Mouse (Mus musculus) limb, embryonic 14.5 days (tissue): Measurements from ENCODE around the gene Doc2a. TPM values are rescaled to one million over a fixed set of nuclear protein-coding genes. Genes with fewer than 3 reads are reported as not detected.
"Not testable (repeated sequence)": the region's sequence is repeated elsewhere in the genome, so short reads cannot be mapped to it uniquely, and the experiment has no call there.

Experiments
- ATAC-seq: fragments of 200-750 bp; cut with Nextera tagmentation; 2 replicates; pipeline ENCODE4 v1.8.0; 2017; ENCODE audit warnings: low read depth, moderate number of reproducible peaks, moderate TSS enrichment; ENCODE audit not compliant: low FRiP score
- DNase-seq: peaks from one replicate; pipeline ENCODE4 v3.0.0-alpha.2; 2015; ENCODE audit warnings: low spot score
- H3K27ac ChIP-seq: fragments of 300-500 bp; sonication (generic); replicated peaks from 2 replicates; pipeline ENCODE4 v1.5.1; 2014; ENCODE audit warnings: low read depth, mild to moderate bottlenecking, low read length, moderate library complexity, mixed read lengths
- H3K27me3 ChIP-seq: fragments of 300-500 bp; sonication (generic); 2 replicates; pipeline ENCODE4 v1.6.1; 2014; ENCODE audit warnings: low read length, mixed read lengths; ENCODE audit not compliant: control insufficient read depth, insufficient read depth
- H3K36me3 ChIP-seq: fragments of 300-500 bp; sonication (generic); 2 replicates; pipeline ENCODE4 v1.6.1; 2014; ENCODE audit warnings: mild to moderate bottlenecking, low read length, moderate library complexity, mixed read lengths; ENCODE audit not compliant: control insufficient read depth, insufficient read depth
- H3K4me1 ChIP-seq: fragments of 300-500 bp; sonication (generic); 2 replicates; pipeline ENCODE4 v1.6.1; 2014; ENCODE audit warnings: antibody characterized with exemption, low read length, mixed read lengths; ENCODE audit not compliant: control insufficient read depth, insufficient read depth
- H3K4me2 ChIP-seq: fragments of 300-500 bp; sonication (generic); replicated peaks from 2 replicates; pipeline ENCODE4 v1.6.1; 2014; ENCODE audit warnings: low read depth, mild to moderate bottlenecking, low read length, moderate library complexity; ENCODE audit not compliant: severe bottlenecking
- H3K4me3 ChIP-seq: fragments of 300-500 bp; sonication (generic); replicated peaks from 2 replicates; pipeline ENCODE4 v1.5.1; 2014; ENCODE audit warnings: low read length
- H3K9ac ChIP-seq: fragments of 300-500 bp; sonication (generic); 2 replicates; pipeline ENCODE4 v1.6.1; 2014; ENCODE audit warnings: mild to moderate bottlenecking, low read depth, low read length, moderate library complexity; ENCODE audit not compliant: severe bottlenecking
- H3K9me3 ChIP-seq: fragments of 300-500 bp; sonication (generic); 2 replicates; pipeline ENCODE4 v1.6.1; 2016; ENCODE audit warnings: low read length; ENCODE audit not compliant: control insufficient read depth
- POLR2A ChIP-seq: fragments of 200-500 bp; IDR thresholded peaks from 2 replicates; pipeline ENCODE4 v1.8.0; 2012; ENCODE audit warnings: inconsistent platforms, mild to moderate bottlenecking, moderate library complexity, borderline replicate concordance; ENCODE audit not compliant: insufficient read depth, insufficient read length; ENCODE audit errors: extremely low read depth
- WGBS: fragments of 180-500 bp; shearing (Covaris S2); extraction: QIAGEN DNeasy Blood & Tissue Kit; methylation state at CpG from one replicate; pipeline ENCODE4 v1.1.7; 2014; 5-methylcytosine and 5-hydroxymethylcytosine counted together
- polyA plus RNA-seq, 2 experiments: library from polyadenylated mRNA; depleted of rRNA in 1 of 2; stranded (reverse) in 1 of 2; unstranded in 1 of 2; fragments of >200 nt; fragmentation: Nextera tagmentation in 1 of 2; extraction: Ambion mirVana in 1 of 2; gene quantifications; 2 replicates each; pipeline versions ENCODE4 v1.2.1 to v1.2.3; 2012 to 2014

Gene Doc2a
- polyA plus RNA-seq, 2 experiments, result 0.92 to 1.3 TPM

- Histone ChIP-seq H3K9me3 (no peaks in the 10 kb centered on the region), H3K4me2 (no peak overlapping the region), H3K9ac (no peak overlapping the region)
Measured at GRCm38 (mm10) chr7:126896912-126897311, 49.7 kb downstream of the Doc2a start.

DNA sequence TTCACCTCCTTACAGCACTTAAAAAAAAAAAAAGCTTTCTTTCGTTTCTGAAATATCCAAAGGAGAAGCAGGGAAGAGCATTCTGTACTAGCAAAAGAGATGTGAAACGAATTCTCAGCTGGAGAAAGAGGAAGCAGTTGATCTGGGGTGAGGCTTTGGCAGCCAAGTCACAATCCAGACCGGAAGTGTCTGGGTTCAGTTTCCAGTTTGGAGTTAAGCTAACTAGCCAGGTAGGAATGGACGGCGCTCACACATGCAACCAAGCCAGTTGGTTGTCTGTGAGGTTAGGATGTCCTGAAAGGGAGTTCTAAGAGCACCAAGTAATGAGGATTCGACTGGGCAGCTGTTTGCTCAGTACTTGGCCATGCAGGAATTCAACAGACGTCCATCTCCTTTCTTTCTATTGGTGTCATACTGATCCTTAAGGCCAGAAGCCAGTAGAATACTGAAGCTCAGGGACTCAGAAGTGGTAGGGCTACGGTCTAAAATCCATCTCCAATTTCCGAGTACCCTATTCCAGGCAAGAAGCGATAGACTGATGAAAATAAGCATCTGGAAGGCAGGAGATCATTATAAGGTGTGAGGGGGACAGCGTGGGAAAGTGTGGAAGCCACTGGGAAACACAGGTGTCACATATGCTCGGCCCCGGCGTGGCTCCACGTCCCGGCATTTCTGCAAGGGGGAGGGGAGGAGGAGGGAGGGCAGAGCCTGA, 50.3 kb downstream of the Doc2a start:
- Histone ChIP-seq H3K36me3 (no peaks in the 10 kb centered on the region), H3K27ac (peak overlapping the region; percentile 45), H3K4me1 (peaks cover 11% of the 10 kb centered on the region), H3K9ac (peak overlapping the region; percentile 67), H3K9me3 (no peaks in the 10 kb centered on the region), H3K27me3 (no peaks in the 10 kb centered on the region), H3K4me2 (peak overlapping the region; percentile 68), H3K4me3 (peak overlapping the region; percentile 57)
- DNase-seq, result no peak
- no peak for TF ChIP-seq POLR2A
- WGBS, result 22% methylated on average over 16 of the region's 16 CpGs
- ATAC-seq, result peak; percentile 76

More at GRCm38 (mm10) chr7:126896912-126897311, 49.7 kb downstream of the Doc2a start:
- Histone ChIP-seq H3K36me3 (no peaks in the 10 kb centered on the region), H3K4me1 (peaks cover 11% of the 10 kb centered on the region), H3K27me3 (no peaks in the 10 kb centered on the region), H3K4me3 (no peak overlapping the region), H3K27ac (no peak overlapping the region)
- no peak for TF ChIP-seq POLR2A
- ATAC-seq (no peak), DNase-seq (no peak)
- WGBS, result 90% methylated on average over 5 of the region's 5 CpGs

DNA sequence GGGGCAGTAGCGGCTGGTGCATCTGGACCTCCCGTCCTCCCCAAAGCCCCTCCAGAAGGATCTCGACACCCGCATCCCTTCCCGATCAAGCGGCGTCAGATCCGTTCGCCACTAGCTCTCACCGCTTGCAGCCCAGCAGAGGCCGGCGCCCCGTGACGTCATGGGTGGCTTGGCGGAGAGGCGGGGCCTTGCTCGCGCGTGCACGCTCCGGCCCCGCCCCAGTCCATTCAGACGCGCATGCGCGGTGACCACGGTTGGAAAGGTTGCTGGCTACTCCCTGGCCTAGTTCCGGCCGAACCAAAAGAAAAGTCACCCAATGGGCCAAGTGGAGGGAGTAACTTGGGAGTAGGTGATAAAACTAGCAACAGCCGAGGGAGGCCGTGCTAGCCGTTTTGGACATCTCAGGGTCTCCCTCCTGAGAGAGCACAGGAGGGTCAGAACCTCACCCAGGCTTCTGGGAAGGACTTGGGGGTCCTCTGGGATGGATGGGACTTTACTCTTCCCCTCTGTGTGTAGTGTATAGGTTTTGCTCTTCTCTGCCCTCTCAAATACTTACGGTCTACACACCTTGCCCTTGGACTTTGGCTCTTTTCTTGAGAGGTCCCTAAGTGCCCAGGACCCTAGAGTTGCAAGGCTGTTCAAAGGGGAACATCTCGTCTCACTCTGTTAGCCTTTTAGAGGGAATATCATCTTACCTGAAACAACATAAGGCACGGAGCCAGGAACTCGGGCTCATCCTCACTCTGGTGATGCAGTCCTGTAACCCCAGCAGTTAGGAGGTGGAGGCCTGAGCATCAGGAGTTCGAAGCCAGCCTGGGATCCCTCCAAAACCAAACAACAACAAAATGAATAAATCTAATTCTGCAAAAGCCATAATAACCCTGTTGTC, 51.1 kb downstream of the Doc2a start:
- Histone ChIP-seq H3K4me2 (peak overlapping the region; percentile 68), H3K9me3 (no peaks in the 10 kb centered on the region), H3K4me3 (peak overlapping the region; percentile 57), H3K27ac (peak overlapping the region; percentile 45), H3K36me3 (no peaks in the 10 kb centered on the region), H3K27me3 (no peaks in the 10 kb centered on the region), H3K9ac (peak overlapping the region; percentile 67), H3K4me1 (peaks cover 11% of the 10 kb centered on the region)
- WGBS, result 13% methylated on average over 32 of the region's 37 CpGs
- peak; percentile 70; the same call in 1 of the 2 replicates for TF ChIP-seq POLR2A
- DNase-seq (peak; percentile 91), ATAC-seq (peak; percentile 97)

DNA sequence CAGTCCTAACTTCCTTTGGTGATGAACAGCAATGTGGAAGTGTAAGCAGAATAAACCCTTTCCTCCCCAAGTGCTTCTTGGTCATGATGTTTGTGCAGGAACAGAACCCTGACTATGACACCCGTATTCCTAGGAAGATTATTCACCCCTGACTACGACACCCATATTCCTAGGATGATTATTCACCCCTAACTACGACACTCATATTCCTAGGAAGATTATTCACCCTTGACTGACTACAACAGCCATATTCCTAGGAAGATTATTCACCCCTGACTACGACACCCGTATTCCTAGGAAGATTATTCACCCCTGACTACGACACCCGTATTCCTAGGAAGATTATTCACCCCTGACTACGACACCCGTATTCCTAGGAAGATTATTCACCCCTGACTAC, 52.6 kb downstream of the Doc2a start:
- H3K9me3 ChIP-seq, H3K4me3 ChIP-seq, H3K27me3 ChIP-seq, H3K36me3 ChIP-seq, H3K4me2 ChIP-seq, DNase-seq, H3K9ac ChIP-seq, ATAC-seq, H3K27ac ChIP-seq: not testable (repeated sequence)
- WGBS, result 94% methylated on average over 6 of the region's 9 CpGs
- peaks cover 11% of the 10 kb centered on the region for H3K4me1 ChIP-seq

Other genes starting within 250 kb of the Doc2a start
Only the 30 nearest of the 31 such genes appear.
- 5.8 and 11.6 TPM in 2 replicates for gene Nupr1, start 216.6 kb upstream of the Doc2a start, polyA plus RNA-seq (2012; rRNA removed)
- 10.9 and 19.2 TPM in 2 replicates for gene Nupr1, start 216.6 kb upstream of the Doc2a start, polyA plus RNA-seq (2014; fragmentation: Nextera tagmentation; extraction: Ambion mirVana)
- gene Sgf29, start 198.1 kb upstream of the Doc2a start, polyA plus RNA-seq (2012; rRNA removed), result 49.8 and 61.6 TPM in 2 replicates
- 56.0 and 64.2 TPM in 2 replicates for gene Sgf29, start 198.1 kb upstream of the Doc2a start, polyA plus RNA-seq (2014; fragmentation: Nextera tagmentation; extraction: Ambion mirVana)
- gene Sult1a1, start 171.0 kb upstream of the Doc2a start, polyA plus RNA-seq (2012; rRNA removed), result 6.9 and 7.0 TPM in 2 replicates
- 10.3 TPM in 2 replicates for gene Sult1a1, start 171.0 kb upstream of the Doc2a start, polyA plus RNA-seq (2014; fragmentation: Nextera tagmentation; extraction: Ambion mirVana)
- gene Bola2, start 152.0 kb upstream of the Doc2a start, polyA plus RNA-seq (2012; rRNA removed), result 37.3 and 50.4 TPM in 2 replicates
- 121 and 122 TPM in 2 replicates for gene Bola2, start 152.0 kb upstream of the Doc2a start, polyA plus RNA-seq (2014; fragmentation: Nextera tagmentation; extraction: Ambion mirVana)
- 33.2 and 44.0 TPM in 2 replicates for gene Slx1b, start 151.6 kb upstream of the Doc2a start, polyA plus RNA-seq (2012; rRNA removed)
- 8.6 and 9.9 TPM in 2 replicates for gene Slx1b, start 151.6 kb upstream of the Doc2a start, polyA plus RNA-seq (2014; fragmentation: Nextera tagmentation; extraction: Ambion mirVana)
- 33.4 and 45.7 TPM in 2 replicates for gene Coro1a, start 139.6 kb upstream of the Doc2a start, polyA plus RNA-seq (2012; rRNA removed)
- gene Coro1a, start 139.6 kb upstream of the Doc2a start, polyA plus RNA-seq (2014; fragmentation: Nextera tagmentation; extraction: Ambion mirVana), result 43.0 and 45.0 TPM in 2 replicates
- gene Mapk3, start 87.8 kb upstream of the Doc2a start, polyA plus RNA-seq (2012; rRNA removed), result 134 and 151 TPM in 2 replicates
- gene Mapk3, start 87.8 kb upstream of the Doc2a start, polyA plus RNA-seq (2014; fragmentation: Nextera tagmentation; extraction: Ambion mirVana), result 51.0 and 52.4 TPM in 2 replicates
- gene Gdpd3, start 81.1 kb upstream of the Doc2a start, polyA plus RNA-seq (2012; rRNA removed), result 13.6 and 15.0 TPM in 2 replicates
- 3.2 and 4.3 TPM in 2 replicates for gene Gdpd3, start 81.1 kb upstream of the Doc2a start, polyA plus RNA-seq (2014; fragmentation: Nextera tagmentation; extraction: Ambion mirVana)
- gene Ypel3, start 70.5 kb upstream of the Doc2a start, polyA plus RNA-seq (2012; rRNA removed), result 144 and 202 TPM in 2 replicates
- gene Ypel3, start 70.5 kb upstream of the Doc2a start, polyA plus RNA-seq (2014; fragmentation: Nextera tagmentation; extraction: Ambion mirVana), result 131 and 151 TPM in 2 replicates
- gene Tbx6, start 65.9 kb upstream of the Doc2a start, polyA plus RNA-seq (2012; rRNA removed), result 2.0 and 2.7 TPM in 2 replicates
- 0.29 and 0.41 TPM in 2 replicates for gene Tbx6, start 65.9 kb upstream of the Doc2a start, polyA plus RNA-seq (2014; fragmentation: Nextera tagmentation; extraction: Ambion mirVana)
- 238 and 252 TPM in 2 replicates for gene Ppp4c, start 54.9 kb upstream of the Doc2a start, polyA plus RNA-seq (2012; rRNA removed)
- 268 and 269 TPM in 2 replicates for gene Ppp4c, start 54.9 kb upstream of the Doc2a start, polyA plus RNA-seq (2014; fragmentation: Nextera tagmentation; extraction: Ambion mirVana)
- 1.6 and 2.0 TPM in 2 replicates for gene Fam57b, start 49.7 kb upstream of the Doc2a start, polyA plus RNA-seq (2012; rRNA removed)
- gene Fam57b, start 49.7 kb upstream of the Doc2a start, polyA plus RNA-seq (2014; fragmentation: Nextera tagmentation; extraction: Ambion mirVana), result 0.21 and 0.44 TPM in 2 replicates
- not detected in 2 replicates for gene 4930451I11Rik, start 15.8 kb upstream of the Doc2a start, polyA plus RNA-seq (2012; rRNA removed)
- not detected in 2 replicates for gene 4930451I11Rik, start 15.8 kb upstream of the Doc2a start, polyA plus RNA-seq (2014; fragmentation: Nextera tagmentation; extraction: Ambion mirVana)
- gene Hirip3, start 14.6 kb downstream of the Doc2a start, polyA plus RNA-seq (2012; rRNA removed), result 55.1 and 120 TPM in 2 replicates
- gene Hirip3, start 14.6 kb downstream of the Doc2a start, polyA plus RNA-seq (2014; fragmentation: Nextera tagmentation; extraction: Ambion mirVana), result 15.2 and 16.1 TPM in 2 replicates
- 84.3 and 89.8 TPM in 2 replicates for gene Ino80e, start 15.0 kb downstream of the Doc2a start, polyA plus RNA-seq (2012; rRNA removed)
- gene Ino80e, start 15.0 kb downstream of the Doc2a start, polyA plus RNA-seq (2014; fragmentation: Nextera tagmentation; extraction: Ambion mirVana), result 86.7 TPM in 2 replicates
- 106 and 121 TPM in 2 replicates for gene Taok2, start 37.3 kb downstream of the Doc2a start, polyA plus RNA-seq (2012; rRNA removed)
- 28.5 and 37.1 TPM in 2 replicates for gene Taok2, start 37.3 kb downstream of the Doc2a start, polyA plus RNA-seq (2014; fragmentation: Nextera tagmentation; extraction: Ambion mirVana)
- 33.2 and 41.6 TPM in 2 replicates for gene Tmem219, start 75.5 kb downstream of the Doc2a start, polyA plus RNA-seq (2012; rRNA removed)
- 31.0 and 33.8 TPM in 2 replicates for gene Tmem219, start 75.5 kb downstream of the Doc2a start, polyA plus RNA-seq (2014; fragmentation: Nextera tagmentation; extraction: Ambion mirVana)
- 21.4 and 24.4 TPM in 2 replicates for gene Kctd13, start 81.5 kb downstream of the Doc2a start, polyA plus RNA-seq (2012; rRNA removed)
- 14.2 and 16.6 TPM in 2 replicates for gene Kctd13, start 81.5 kb downstream of the Doc2a start, polyA plus RNA-seq (2014; fragmentation: Nextera tagmentation; extraction: Ambion mirVana)
- 0.26 and 1.4 TPM in 2 replicates for gene Asphd1, start 102.2 kb downstream of the Doc2a start, polyA plus RNA-seq (2012; rRNA removed)
- gene Asphd1, start 102.2 kb downstream of the Doc2a start, polyA plus RNA-seq (2014; fragmentation: Nextera tagmentation; extraction: Ambion mirVana), result 0.12 and 0.15 TPM in 2 replicates
- gene Sez6l2, start 103.1 kb downstream of the Doc2a start, polyA plus RNA-seq (2012; rRNA removed), result 2.5 and 3.2 TPM in 2 replicates
- 0.90 and 1.6 TPM in 2 replicates for gene Sez6l2, start 103.1 kb downstream of the Doc2a start, polyA plus RNA-seq (2014; fragmentation: Nextera tagmentation; extraction: Ambion mirVana)
- 123 and 172 TPM in 2 replicates for gene Cdipt, start 128.5 kb downstream of the Doc2a start, polyA plus RNA-seq (2012; rRNA removed)
- 84.8 and 94.0 TPM in 2 replicates for gene Cdipt, start 128.5 kb downstream of the Doc2a start, polyA plus RNA-seq (2014; fragmentation: Nextera tagmentation; extraction: Ambion mirVana)
- gene Cdiptos, start 128.7 kb downstream of the Doc2a start, polyA plus RNA-seq (2012; rRNA removed), result 1.5 and 1.9 TPM in 2 replicates
- 0.83 and 1.2 TPM in 2 replicates for gene Cdiptos, start 128.7 kb downstream of the Doc2a start, polyA plus RNA-seq (2014; fragmentation: Nextera tagmentation; extraction: Ambion mirVana)
- 7.9 and 8.0 TPM in 2 replicates for gene Mvp, start 167.2 kb downstream of the Doc2a start, polyA plus RNA-seq (2012; rRNA removed)
- 7.3 and 7.9 TPM in 2 replicates for gene Mvp, start 167.2 kb downstream of the Doc2a start, polyA plus RNA-seq (2014; fragmentation: Nextera tagmentation; extraction: Ambion mirVana)
- 3.2 and 4.3 TPM in 2 replicates for gene Pagr1b, start 169.1 kb downstream of the Doc2a start, polyA plus RNA-seq (2012; rRNA removed)
- gene Pagr1b, start 169.1 kb downstream of the Doc2a start, polyA plus RNA-seq (2014; fragmentation: Nextera tagmentation; extraction: Ambion mirVana), result 0.61 TPM in 1 of 2 replicates, not detected in the other
- gene Pagr1a, start 169.9 kb downstream of the Doc2a start, polyA plus RNA-seq (2012; rRNA removed), result 27.0 and 31.9 TPM in 2 replicates
- 47.6 and 63.6 TPM in 2 replicates for gene Pagr1a, start 169.9 kb downstream of the Doc2a start, polyA plus RNA-seq (2014; fragmentation: Nextera tagmentation; extraction: Ambion mirVana)
- gene Gm42742, start 173.7 kb downstream of the Doc2a start, polyA plus RNA-seq (2012; rRNA removed), result 111 and 143 TPM in 2 replicates
- 26.8 and 37.7 TPM in 2 replicates for gene Gm42742, start 173.7 kb downstream of the Doc2a start, polyA plus RNA-seq (2014; fragmentation: Nextera tagmentation; extraction: Ambion mirVana)
- gene Prrt2, start 173.8 kb downstream of the Doc2a start, polyA plus RNA-seq (2012; rRNA removed), result 74.6 and 130 TPM in 2 replicates
- 21.2 and 21.3 TPM in 2 replicates for gene Prrt2, start 173.8 kb downstream of the Doc2a start, polyA plus RNA-seq (2014; fragmentation: Nextera tagmentation; extraction: Ambion mirVana)
- 298 and 365 TPM in 2 replicates for gene Maz, start 179.6 kb downstream of the Doc2a start, polyA plus RNA-seq (2012; rRNA removed)
- 66.7 and 81.4 TPM in 2 replicates for gene Maz, start 179.6 kb downstream of the Doc2a start, polyA plus RNA-seq (2014; fragmentation: Nextera tagmentation; extraction: Ambion mirVana)
- gene Kif22, start 195.1 kb downstream of the Doc2a start, polyA plus RNA-seq (2012; rRNA removed), result 57.4 and 68.4 TPM in 2 replicates
- gene Kif22, start 195.1 kb downstream of the Doc2a start, polyA plus RNA-seq (2014; fragmentation: Nextera tagmentation; extraction: Ambion mirVana), result 87.2 and 92.8 TPM in 2 replicates
- 0.45 TPM in 1 of 2 replicates, not detected in the other for gene Zg16, start 239.9 kb downstream of the Doc2a start, polyA plus RNA-seq (2012; rRNA removed)
- not detected in 2 replicates for gene Zg16, start 239.9 kb downstream of the Doc2a start, polyA plus RNA-seq (2014; fragmentation: Nextera tagmentation; extraction: Ambion mirVana)